Comparison of ENCODE assay signal across 8 mouse cellular contexts in genomic region chr19:44248854-44249351, GRCm38 (mm10). TPM values are rescaled to one million over a fixed set of nuclear protein-coding genes. Genes with fewer than 3 reads are reported as not detected.
DNase-seq lines count a peak whose midpoint lies in the region; ATAC-seq and TF ChIP-seq lines count a peak whose summit lies in the region.

No protein-coding gene starts in this region.

- no peaks in the 10 kb centered on the region for H3K79me2 ChIP-seq in C2C12 (ENCODE audit: control insufficient read depth, insufficient read depth)

- no peak for TF ChIP-seq CTCF in gastrocnemius, adult 2 months (IDR thresholded peaks at IDR 0.05)
- no peak for TF ChIP-seq CTCF in C2C12 (IDR thresholded peaks at IDR 0.05; ENCODE audit: control insufficient read depth, insufficient read depth, insufficient read length)
- TF ChIP-seq CTCF in liver, embryonic 14.5 days (IDR thresholded peaks at IDR 0.05; ENCODE audit: low read depth), result no peak

- WGBS in forebrain, embryonic 13.5 days, result 66% methylated on average over 11 of the region's 11 CpGs
- WGBS in liver, embryonic 14.5 days (ENCODE audit: insufficient replicate concordance), result 77% methylated on average over 11 of the region's 11 CpGs

- peaks cover 28% of the 10 kb centered on the region for H3K4me1 ChIP-seq in forebrain, embryonic 13.5 days
- H3K4me1 ChIP-seq in liver, embryonic 14.5 days (replicated peaks; ENCODE audit: control insufficient read depth in 2 of 2, insufficient read depth in 2 of 2, low read length in 1 of 2), result peaks cover 27 to 28% of the 10 kb centered on the region in 2 experiments

- no peaks in the 10 kb centered on the region for H3K36me3 ChIP-seq in C2C12 (ENCODE audit: control insufficient read depth, insufficient read depth)
- no peaks in the 10 kb centered on the region for H3K36me3 ChIP-seq in forebrain, embryonic 13.5 days (ENCODE audit: poor library complexity, severe bottlenecking)
- no peaks in the 10 kb centered on the region for H3K36me3 ChIP-seq in liver, embryonic 14.5 days (replicated peaks; ENCODE audit: control insufficient read depth, insufficient read depth, low read depth)

- no peaks in the 10 kb centered on the region for H3K9me3 ChIP-seq in forebrain, embryonic 13.5 days (replicated peaks)
- H3K9me3 ChIP-seq in liver, embryonic 14.5 days (ENCODE audit: control insufficient read depth, low read length), result no peaks in the 10 kb centered on the region

- no peak for DNase-seq in gastrocnemius, adult 2 months
- no peak for DNase-seq in gastrocnemius, postnatal 25 days
- DNase-seq in liver, embryonic 14.5 days (ENCODE audit: low read depth in 3 of 3, low spot score in 3 of 3), result no peak
- no peak for DNase-seq in thymus, postnatal 14 days
- no peak for DNase-seq in urinary bladder, postnatal 36 days (ENCODE audit: low spot score in 2 of 2)
- DNase-seq in right cerebral cortex, postnatal 10 days (ENCODE audit: low spot score in 2 of 2), result no peak

- H3ac ChIP-seq in C2C12 (ENCODE audit: control insufficient read depth, insufficient read length, low read depth), result no peak overlapping the region

- peak overlapping the region; percentile 64 for H3K4me3 ChIP-seq in gastrocnemius, adult 2 months
- peak overlapping the region; percentile 26 for H3K4me3 ChIP-seq in C2C12 (ENCODE audit: insufficient read depth, poor library complexity, severe bottlenecking)
- no peak overlapping the region; the same call in 1 of the 2 replicates for H3K4me3 ChIP-seq in forebrain, embryonic 13.5 days
- H3K4me3 ChIP-seq in liver, embryonic 14.5 days (ENCODE audit: insufficient read depth in 1 of 2, low read depth in 2 of 2, low read length in 2 of 2), result no peak overlapping the region

- no peaks in the 10 kb centered on the region for H3K27me3 ChIP-seq in C2C12 (ENCODE audit: control insufficient read depth, insufficient read depth, insufficient read length)
- H3K27me3 ChIP-seq in forebrain, embryonic 13.5 days, result no peaks in the 10 kb centered on the region
- no peaks in the 10 kb centered on the region for H3K27me3 ChIP-seq in liver, embryonic 14.5 days (ENCODE audit: control insufficient read depth, insufficient read depth, low read length)

- peak overlapping the region; percentile 79; the same call in 1 of the 2 replicates for H3K4me2 ChIP-seq in forebrain, embryonic 13.5 days
- H3K4me2 ChIP-seq in liver, embryonic 14.5 days (ENCODE audit: low read depth), result peak overlapping the region; percentile 98

- no peak for ATAC-seq in forebrain, embryonic 13.5 days
- ATAC-seq in liver, embryonic 14.5 days (ENCODE audit: insufficient read depth), result no peak

- no peak overlapping the region for H3K9ac ChIP-seq in forebrain, embryonic 13.5 days
- no peak overlapping the region for H3K9ac ChIP-seq in liver, embryonic 14.5 days (replicated peaks)

- TF ChIP-seq EP300 in liver, embryonic 14.5 days (IDR thresholded peaks at IDR 0.05; ENCODE audit: low read depth), result no peak

- H3K79me3 ChIP-seq in C2C12 (ENCODE audit: low read depth), result peaks cover 3% of the 10 kb centered on the region

- intact Hi-C loops in gastrocnemius, adult 2 months (cut with DNase I), result no loop called here

- H3K27ac ChIP-seq in gastrocnemius, adult 2 months, result peak overlapping the region; percentile 83
- peak overlapping the region; percentile 85 for H3K27ac ChIP-seq in forebrain, embryonic 13.5 days
- peak overlapping the region; percentile 83 for H3K27ac ChIP-seq in liver, embryonic 14.5 days

TF ChIP-seq in C2C12, 6 proteins besides CTCF, POLR2A, EP300 and RAD21:
- no peak for TF ChIP-seq MAX (IDR thresholded peaks at IDR 0.05)
- no peak for TF ChIP-seq USF1 (IDR thresholded peaks at IDR 0.05; ENCODE audit: low read depth)
- no peak for TF ChIP-seq CEBPB (IDR thresholded peaks at IDR 0.05; ENCODE audit: low read depth)
- no peak for TF ChIP-seq FOSL1 (IDR thresholded peaks at IDR 0.05; ENCODE audit: insufficient read depth, low read length, poor library complexity, severe bottlenecking)
- TF ChIP-seq MYOD1 (IDR thresholded peaks at IDR 0.05; ENCODE audit: control insufficient read depth, insufficient read length, low read depth), result no peak
- no peak for TF ChIP-seq MYOG (IDR thresholded peaks at IDR 0.05; ENCODE audit: control insufficient read depth, extremely low read depth, insufficient read length)

RNA-seq across cellular contexts. Expression of gene Scd2, which starts 44.6 kb away (rescaled TPM):
- 1 to 10 TPM; 7.4 to 9.1 TPM for total RNA-seq in gastrocnemius, adult 2 months (2021)
- total RNA-seq in gastrocnemius, postnatal 25 days (2021), result 10 to 100 TPM; 11.8 to 12.5 TPM
- polyA plus RNA-seq in C2C12 (2012; fragmentation: generic; extraction: Trizol), result 144 TPM
- polyA plus RNA-seq in forebrain, embryonic 13.5 days (2015; fragmentation: Nextera tagmentation; extraction: Ambion mirVana), result 247 and 288 TPM in 2 replicates
- 84.0 and 116 TPM in 2 replicates for polyA plus RNA-seq in liver, embryonic 14.5 days (2012; rRNA removed)
- polyA plus RNA-seq in liver, embryonic 14.5 days (2014; fragmentation: Nextera tagmentation; extraction: Ambion mirVana), result 80.4 and 95.4 TPM in 2 replicates

RNA-seq across cellular contexts. Expression of gene Scd3, which starts 45.8 kb away (rescaled TPM):
- total RNA-seq in gastrocnemius, adult 2 months (2021), result not detected
- not detected for total RNA-seq in gastrocnemius, postnatal 25 days (2021)
- 0.06 TPM for polyA plus RNA-seq in C2C12 (2012; fragmentation: generic; extraction: Trizol)
- polyA plus RNA-seq in forebrain, embryonic 13.5 days (2015; fragmentation: Nextera tagmentation; extraction: Ambion mirVana), result 1.4 and 1.6 TPM in 2 replicates
- not detected in 2 replicates for polyA plus RNA-seq in liver, embryonic 14.5 days (2012; rRNA removed)
- polyA plus RNA-seq in liver, embryonic 14.5 days (2014; fragmentation: Nextera tagmentation; extraction: Ambion mirVana), result not detected in 2 replicates

RNA-seq across cellular contexts. Expression of gene Pkd2l1, which starts 56.7 kb away (rescaled TPM):
- total RNA-seq in gastrocnemius, adult 2 months (2021), result not detected
- total RNA-seq in gastrocnemius, postnatal 25 days (2021), result not detected
- not detected for polyA plus RNA-seq in C2C12 (2012; fragmentation: generic; extraction: Trizol)
- polyA plus RNA-seq in forebrain, embryonic 13.5 days (2015; fragmentation: Nextera tagmentation; extraction: Ambion mirVana), result 0.11 and 0.17 TPM in 2 replicates
- polyA plus RNA-seq in liver, embryonic 14.5 days (2012; rRNA removed), result not detected in 2 replicates
- not detected in 2 replicates for polyA plus RNA-seq in liver, embryonic 14.5 days (2014; fragmentation: Nextera tagmentation; extraction: Ambion mirVana)

Comparison
In these comparisons a context has a peak if more than half of its experiments do, and no peak if none do; other contexts are left out.
1. H3K4me3 ChIP-seq: peak in gastrocnemius, adult 2 months (single experiment) and C2C12 (single experiment); none in forebrain, embryonic 13.5 days (single experiment) and liver, embryonic 14.5 days (0 of 2).
2. Peak in every context shown above with its lines, with median percentiles within 50 percentile points of each other: H3K27ac ChIP-seq.